Mouse (Mus musculus) stomach, embryonic 15.5 days (tissue): ENCODE data around the gene Hist1h1d. TPM values are rescaled to one million over a fixed set of nuclear protein-coding genes. Genes with fewer than 3 reads are reported as not detected.
"Not testable (repeated sequence)": the region's sequence is repeated elsewhere in the genome, so short reads cannot be mapped to it uniquely, and the experiment has no call there.

ENCODE experiments used
- ATAC-seq: fragments of 200-750 bp; cut with Nextera tagmentation; 2 replicates; pipeline ENCODE4 v1.8.0; 2017; ENCODE audit warnings: low read depth, moderate number of reproducible peaks, moderate TSS enrichment; ENCODE audit not compliant: insufficient read depth, low FRiP score
- H3K27ac ChIP-seq: fragments of 300-500 bp; sonication (generic); 2 replicates; pipeline ENCODE4 v1.5.1; 2015; ENCODE audit warnings: mild to moderate bottlenecking, inconsistent platforms
- H3K27me3 ChIP-seq: fragments of 300-500 bp; sonication (generic); replicated peaks from 2 replicates; pipeline ENCODE4 v1.6.1; 2015; ENCODE audit warnings: inconsistent platforms
- H3K36me3 ChIP-seq: fragments of 300-500 bp; sonication (generic); 2 replicates; pipeline ENCODE4 v1.6.1; 2015; ENCODE audit warnings: inconsistent platforms
- H3K4me1 ChIP-seq: fragments of 300-500 bp; sonication (generic); 2 replicates; pipeline ENCODE4 v1.6.1; 2015; ENCODE audit warnings: inconsistent platforms
- H3K4me2 ChIP-seq: fragments of 300-500 bp; sonication (generic); 2 replicates; pipeline ENCODE4 v1.6.1; 2015; ENCODE audit warnings: mild to moderate bottlenecking, inconsistent platforms
- H3K4me3 ChIP-seq: fragments of 300-500 bp; sonication (generic); replicated peaks from 2 replicates; pipeline ENCODE4 v1.5.1; 2015; ENCODE audit warnings: inconsistent platforms
- H3K9ac ChIP-seq: fragments of 300-500 bp; sonication (generic); 2 replicates; pipeline ENCODE4 v1.6.1; 2015; ENCODE audit warnings: inconsistent platforms
- H3K9me3 ChIP-seq: fragments of 300-500 bp; sonication (generic); 2 replicates; pipeline ENCODE4 v1.6.1; 2016; ENCODE audit warnings: inconsistent platforms
- WGBS: fragments of 180-500 bp; shearing (Covaris S2); methylation state at CpG from one replicate; pipeline ENCODE4 v1.1.7; 2015; 5-methylcytosine and 5-hydroxymethylcytosine counted together
- polyA plus RNA-seq: library from polyadenylated mRNA; unstranded; fragments of >200 nt; fragmentation: Nextera tagmentation; extraction: Ambion mirVana; gene quantifications from 2 replicates; pipeline ENCODE4 v1.2.1, GENCODE M21; 2015

Hist1h1d gene
- polyA plus RNA-seq, 1 experiment from 2014 or later, result 0.98 TPM

DNA sequence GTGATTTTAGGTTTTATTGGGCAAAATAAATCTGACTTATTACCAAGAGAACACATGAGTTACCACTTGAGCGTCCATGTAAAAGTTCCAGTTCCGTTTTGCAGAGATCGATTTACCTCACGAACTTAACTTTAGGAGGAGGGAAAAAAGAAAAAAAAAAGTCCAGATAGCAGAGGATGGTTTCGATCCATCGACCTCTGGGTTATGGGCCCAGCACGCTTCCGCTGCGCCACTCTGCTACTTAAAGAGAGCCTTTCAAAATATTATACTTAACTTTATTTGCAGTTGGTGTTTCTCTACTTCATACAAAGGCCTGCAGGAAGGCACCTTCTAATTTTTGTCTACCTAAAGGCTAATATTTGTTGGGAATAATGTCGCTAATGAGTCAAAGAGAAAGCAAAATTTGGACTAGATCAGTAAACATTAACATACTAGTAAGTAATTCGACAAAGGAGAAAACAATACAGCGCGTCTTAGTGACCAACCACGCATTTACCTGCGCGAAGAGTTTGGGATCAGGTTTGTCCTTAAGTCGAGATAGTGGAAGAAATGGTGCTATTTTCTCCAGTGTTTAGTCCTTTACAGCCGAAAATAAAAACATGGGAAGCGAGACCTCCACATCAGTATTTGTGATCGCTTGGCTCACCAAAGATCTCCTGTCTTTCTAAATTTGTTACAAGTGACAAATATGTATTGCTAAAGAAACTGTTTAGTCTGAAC is 22.7 kb upstream of the Hist1h1d start:
- peak overlapping the region; percentile 70 for H3K4me2 ChIP-seq
- ATAC-seq, result no peak
- no peaks in the 10 kb centered on the region for H3K36me3 ChIP-seq
- H3K9ac ChIP-seq, result peak overlapping the region; percentile 43; the same call in 1 of the 2 replicates
- H3K4me3 ChIP-seq, result peak overlapping the region; percentile 50
- H3K27ac ChIP-seq, result peak overlapping the region; percentile 98
- WGBS, result 0% methylated on average over 20 of the region's 20 CpGs
- no peaks in the 10 kb centered on the region for H3K9me3 ChIP-seq
- H3K27me3 ChIP-seq, result no peaks in the 10 kb centered on the region
- peaks cover 13% of the 10 kb centered on the region for H3K4me1 ChIP-seq

GRCm38 (mm10) chr13:23530901-23531875 is 21.9 kb upstream of the Hist1h1d start, which contains the start of gene Hist1h4h:
Hist1h4h (plus strand) TSS chr13:23531050.
- no peaks in the 10 kb centered on the region for H3K9me3 ChIP-seq
- under 1% methylated on average over 60 of the region's 70 CpGs for WGBS
- H3K4me3 ChIP-seq, result peak within 1 kb of the TSS; percentile 50
- no peaks in the 10 kb centered on the region for H3K27me3 ChIP-seq
- H3K36me3 ChIP-seq, result no peaks in the 10 kb centered on the region
- peaks cover 13% of the 10 kb centered on the region for H3K4me1 ChIP-seq
- peak within 1 kb of the TSS; percentile 43; the same call in 1 of the 2 replicates for H3K9ac ChIP-seq
- H3K27ac ChIP-seq, result peak within 1 kb of the TSS; percentile 98
- H3K4me2 ChIP-seq, result peak within 1 kb of the TSS; percentile 70
- peak; percentile 77 for ATAC-seq

DNA sequence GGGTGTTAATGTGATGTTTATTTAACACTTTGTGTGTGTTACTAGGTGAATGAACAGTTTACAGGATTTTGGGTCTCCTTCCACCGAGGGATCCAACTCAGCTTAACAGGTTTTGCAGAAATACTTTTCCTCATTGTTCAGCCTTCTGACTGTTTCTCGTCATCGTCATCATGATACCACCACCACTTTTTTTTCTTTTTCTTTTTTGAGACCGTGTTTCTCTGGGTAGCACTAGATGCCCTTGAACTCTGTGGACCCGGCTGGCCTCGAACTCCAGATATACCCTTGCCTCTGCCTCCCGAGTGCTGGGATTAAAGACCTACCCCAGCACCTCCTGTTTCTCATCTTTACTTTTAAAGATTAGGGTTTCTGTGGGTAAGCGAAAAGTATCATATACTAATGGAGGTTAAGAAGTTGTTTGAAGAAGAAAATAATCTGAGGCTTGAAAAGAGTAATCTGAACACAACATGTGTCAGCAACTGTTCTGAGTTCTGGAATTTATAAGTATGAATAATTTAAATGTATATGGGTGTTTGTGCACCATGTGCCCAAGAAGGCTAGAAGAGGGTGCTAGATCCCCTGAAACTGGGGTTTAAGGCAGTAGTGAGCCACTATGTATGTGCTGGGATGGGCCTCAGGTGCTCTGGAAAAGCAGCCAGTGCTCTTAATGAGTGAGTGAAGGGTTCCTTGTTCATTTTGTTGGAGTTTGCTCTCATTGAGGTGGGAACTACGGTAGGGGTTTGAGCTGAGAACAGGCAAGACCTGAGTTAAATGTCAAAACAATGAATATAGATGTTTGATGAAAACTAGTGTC is 20.6 kb upstream of the Hist1h1d start:
- H3K36me3 ChIP-seq, result no peaks in the 10 kb centered on the region
- peak overlapping the region; percentile 39; the same call in 1 of the 2 replicates for H3K9ac ChIP-seq
- H3K27ac ChIP-seq, result peak overlapping the region; percentile 98
- WGBS, result 15% methylated on average over 9 of the region's 9 CpGs
- peak overlapping the region; percentile 70 for H3K4me2 ChIP-seq
- no peaks in the 10 kb centered on the region for H3K27me3 ChIP-seq
- H3K4me1 ChIP-seq, result peaks cover 20% of the 10 kb centered on the region
- peak overlapping the region; percentile 50 for H3K4me3 ChIP-seq
- no peaks in the 10 kb centered on the region for H3K9me3 ChIP-seq
- ATAC-seq, result no peak

GRCm38 (mm10) chr13:23533560-23534367 is 19.3 kb upstream of the Hist1h1d start, which contains the start of gene Hist1h2af:
Hist1h2af (plus strand) TSS chr13:23533906.
- not testable (repeated sequence) for H3K27me3 ChIP-seq, H3K36me3 ChIP-seq, H3K9me3 ChIP-seq
- H3K4me1 ChIP-seq, result peaks cover 21% of the 10 kb centered on the region
- under 1% methylated on average over 32 of the region's 53 CpGs for WGBS
- peak; percentile 57 for ATAC-seq
- H3K4me2 ChIP-seq, result peak within 1 kb of the TSS; percentile 70
- peak within 1 kb of the TSS; percentile 98 for H3K27ac ChIP-seq
- peak within 1 kb of the TSS; percentile 34; the same call in 1 of the 2 replicates for H3K9ac ChIP-seq
- H3K4me3 ChIP-seq, result peak within 1 kb of the TSS; percentile 50

- peaks cover 17% of the 10 kb centered on the region for H3K4me1 ChIP-seq
- peak overlapping the region; percentile 50 for H3K4me3 ChIP-seq
- ATAC-seq, result 0 out of 2 replicates have a peak, but pooled peaks have one; percentile 11
- no peaks in the 10 kb centered on the region for H3K27me3 ChIP-seq
- under 1% methylated on average over 15 of the region's 15 CpGs for WGBS
- H3K4me2 ChIP-seq, result peak overlapping the region; percentile 70
- peak overlapping the region; percentile 87 for H3K27ac ChIP-seq
- H3K9me3 ChIP-seq, result no peaks in the 10 kb centered on the region
- peak overlapping the region; percentile 1; the same call in 1 of the 2 replicates for H3K9ac ChIP-seq
- no peaks in the 10 kb centered on the region for H3K36me3 ChIP-seq
These were observed 18.5 kb upstream of the Hist1h1d start for GRCm38 (mm10) chr13:23534368-23535131.

DNA sequence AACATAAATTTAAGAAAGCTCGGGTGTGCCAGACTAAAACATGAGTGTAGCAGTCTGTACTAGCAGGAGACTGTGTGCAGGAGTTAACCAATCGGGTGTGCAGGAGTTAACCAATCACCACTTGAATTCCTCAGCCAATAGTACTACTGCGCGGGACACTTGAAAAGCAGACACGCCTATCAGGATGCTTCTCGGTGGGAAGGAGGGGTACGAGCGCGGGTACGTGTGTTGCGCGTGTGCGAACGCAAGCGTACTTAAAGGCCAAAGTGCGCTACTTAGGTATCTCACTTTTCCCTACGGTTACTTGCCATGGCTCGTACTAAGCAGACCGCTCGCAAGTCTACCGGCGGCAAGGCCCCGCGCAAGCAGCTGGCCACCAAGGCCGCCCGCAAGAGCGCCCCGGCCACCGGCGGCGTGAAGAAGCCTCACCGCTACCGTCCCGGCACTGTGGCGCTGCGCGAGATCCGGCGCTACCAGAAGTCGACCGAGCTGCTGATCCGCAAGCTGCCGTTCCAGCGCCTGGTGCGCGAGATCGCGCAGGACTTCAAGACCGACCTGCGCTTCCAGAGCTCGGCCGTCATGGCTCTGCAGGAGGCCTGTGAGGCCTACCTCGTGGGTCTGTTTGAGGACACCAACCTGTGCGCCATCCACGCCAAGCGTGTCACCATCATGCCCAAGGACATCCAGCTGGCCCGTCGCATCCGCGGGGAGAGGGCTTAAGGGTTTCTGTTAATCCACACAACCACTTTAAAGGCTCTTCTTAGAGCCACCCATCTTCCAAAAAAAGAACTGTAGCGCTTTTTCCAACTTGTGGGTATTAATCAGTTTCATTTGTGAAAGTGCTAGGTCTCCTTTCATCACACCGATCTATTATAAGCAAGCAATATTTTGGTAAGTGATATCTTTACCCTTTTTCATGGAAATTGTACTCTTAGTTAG is 17.7 kb upstream of the Hist1h1d start, which contains the start of gene Hist1h3g:
Hist1h3g (plus strand) TSS at position 286 of the 939 bp plus-strand sequence.
- Histone ChIP-seq H3K4me1 (peaks cover 17% of the 10 kb centered on the region), H3K4me2 (peak within 1 kb of the TSS; percentile 70), H3K27ac (peak within 1 kb of the TSS; percentile 87), H3K9ac (peak within 1 kb of the TSS; percentile 32; the same call in 1 of the 2 replicates), H3K4me3 (peak within 1 kb of the TSS; percentile 50)
- H3K27me3 ChIP-seq, H3K36me3 ChIP-seq, H3K9me3 ChIP-seq: not testable (repeated sequence)
- under 1% methylated on average over 52 of the region's 62 CpGs for WGBS
- peak; percentile 88 for ATAC-seq

DNA sequence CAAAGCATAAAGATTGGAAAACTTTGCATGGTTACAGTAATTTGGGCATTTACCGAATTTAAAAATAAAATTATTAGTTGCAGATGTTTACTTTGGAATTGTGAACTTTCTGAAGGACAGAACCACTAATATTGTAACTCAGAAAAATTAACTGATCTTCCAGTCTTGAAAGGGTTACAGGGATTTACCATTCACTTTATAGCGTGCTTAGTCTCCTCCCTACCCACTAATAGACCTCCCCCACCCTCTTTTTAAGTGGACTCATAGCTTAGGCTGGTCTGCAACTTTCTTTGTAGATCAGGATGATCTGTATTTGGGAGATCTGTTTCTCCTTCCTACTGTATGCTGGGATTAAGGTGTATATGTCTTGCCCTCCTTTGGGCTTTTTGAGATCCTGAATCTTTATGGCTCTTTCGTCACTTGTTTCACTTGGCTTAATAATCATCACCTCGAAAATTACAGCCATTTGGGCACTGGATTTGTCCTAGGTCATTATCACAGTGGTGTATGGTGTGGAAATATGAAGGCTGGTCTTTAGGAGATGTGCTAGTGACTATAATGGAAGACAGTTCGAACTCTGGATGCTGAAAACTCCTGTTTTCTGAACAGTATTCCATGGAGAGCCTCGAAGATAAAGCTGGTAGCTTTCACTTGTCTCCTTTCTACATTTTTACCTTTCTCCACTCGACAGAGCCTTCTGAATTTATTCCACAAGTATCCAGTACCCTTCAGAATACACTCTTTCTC is 16.8 kb upstream of the Hist1h1d start:
- peak overlapping the region; percentile 68 for H3K27ac ChIP-seq
- WGBS, result 14% methylated on average over 7 of the region's 7 CpGs

GRCm38 (mm10) chr13:23537006-23537710 is 15.9 kb upstream of the Hist1h1d start:
- Histone ChIP-seq H3K36me3 (no peaks in the 10 kb centered on the region), H3K27me3 (no peaks in the 10 kb centered on the region), H3K9ac (no peak overlapping the region), H3K4me3 (peak overlapping the region; percentile 8; the same call in 1 of the 2 replicates), H3K4me2 (peak overlapping the region; percentile 70), H3K9me3 (no peaks in the 10 kb centered on the region), H3K27ac (no peak overlapping the region; the same call in 1 of the 2 replicates), H3K4me1 (peaks cover 16% of the 10 kb centered on the region)
- ATAC-seq, result no peak
- 68% methylated on average over 3 of the region's 3 CpGs for WGBS

More for the DNA sequence above, 16.8 kb upstream of the Hist1h1d start:
- Histone ChIP-seq H3K4me3 (peak overlapping the region; percentile 35), H3K9me3 (no peaks in the 10 kb centered on the region), H3K9ac (peak overlapping the region; percentile 9; the same call in 1 of the 2 replicates), H3K36me3 (no peaks in the 10 kb centered on the region), H3K4me1 (peaks cover 17% of the 10 kb centered on the region), H3K4me2 (peak overlapping the region; percentile 70), H3K27me3 (no peaks in the 10 kb centered on the region)
- ATAC-seq, result no peak
